Mouse (Mus musculus) myocyte (in vitro differentiated cells): ENCODE measurements around the gene Zranb1.

Source experiments
- CEBPB ChIP-seq: IDR thresholded peaks from 2 replicates; pipeline ENCODE4 v1.6.1; 2011; ENCODE audit warnings: mild to moderate bottlenecking, moderate library complexity; ENCODE audit not compliant: poor library complexity, insufficient read depth, severe bottlenecking
- E2F4 ChIP-seq: IDR thresholded peaks from one replicate; pipeline ENCODE4 v1.6.1; 2011; ENCODE audit warnings: mild to moderate bottlenecking, control low read depth, moderate library complexity; ENCODE audit not compliant: insufficient read depth
- MAX ChIP-seq: IDR thresholded peaks from one replicate; pipeline ENCODE4 v1.6.1; 2011; ENCODE audit warnings: low read depth, mild to moderate bottlenecking, control low read depth
- MYOD1 ChIP-seq, 3 experiments: IDR thresholded peaks; one replicate each; pipeline ENCODE4 v1.6.1; 2011; ENCODE audit warnings: control low read depth in 2 of 3, low read depth in 2 of 3, mild to moderate bottlenecking in 2 of 3, moderate library complexity in 1 of 3; ENCODE audit not compliant: insufficient read length in 2 of 3, control insufficient read depth in 1 of 3
- MYOG ChIP-seq, 3 experiments: IDR thresholded peaks; one replicate each; pipeline ENCODE4 v1.6.1; 2011; ENCODE audit warnings: control low read depth in 2 of 3, low read depth in 2 of 3, mild to moderate bottlenecking in 2 of 3; ENCODE audit not compliant: insufficient read length in 2 of 3, control insufficient read depth in 1 of 3, insufficient read depth in 1 of 3
- POLR2A ChIP-seq: IDR thresholded peaks from one replicate; pipeline ENCODE4 v1.6.1; 2011; ENCODE audit warnings: low read depth, mild to moderate bottlenecking, control low read depth, moderate library complexity; ENCODE audit not compliant: insufficient read length
- TCF12 ChIP-seq: IDR thresholded peaks from one replicate; pipeline ENCODE4 v1.6.1; 2011; ENCODE audit warnings: mild to moderate bottlenecking, control low read depth; ENCODE audit not compliant: poor library complexity, insufficient read depth, severe bottlenecking
- TCF3 ChIP-seq: IDR thresholded peaks from one replicate; pipeline ENCODE4 v1.6.1; 2011; ENCODE audit warnings: low read depth, control low read depth; ENCODE audit not compliant: insufficient read length
- USF1 ChIP-seq: IDR thresholded peaks from one replicate; pipeline ENCODE4 v1.6.1; 2011; ENCODE audit warnings: low read depth, mild to moderate bottlenecking, control low read depth, moderate library complexity

DNA sequence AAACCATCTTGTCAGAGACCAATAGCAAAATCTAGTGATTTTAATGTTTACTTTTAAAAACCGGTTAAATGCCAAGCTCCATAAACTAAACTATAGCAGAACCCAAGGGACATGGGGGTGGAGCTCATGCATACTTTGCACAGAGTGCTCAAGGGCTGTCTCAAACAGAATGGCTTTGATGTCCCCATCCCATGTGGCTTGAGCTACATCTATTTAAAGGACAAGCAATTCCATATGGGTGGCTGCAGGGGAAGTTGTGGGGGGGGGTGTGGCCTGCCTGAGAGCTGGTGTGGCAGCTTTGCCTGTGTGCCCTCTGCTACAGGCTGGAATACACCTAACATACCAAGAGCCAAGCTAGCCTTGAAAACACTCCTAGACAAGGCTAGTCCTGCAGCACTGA is 93.8 kb downstream of the Zranb1 start:
- no peak for TF ChIP-seq E2F4
- TF ChIP-seq USF1 = no peak
- TF ChIP-seq CEBPB = no peak
- TF ChIP-seq POLR2A = no peak
- TF ChIP-seq MAX = no peak
- no peak for TF ChIP-seq TCF12
- TF ChIP-seq MYOD1 (IDR thresholded peaks at IDR 0.05; ENCODE audit: control insufficient read depth in 1 of 3, insufficient read length in 2 of 3, low read depth in 2 of 3) = no peak
- no peak for TF ChIP-seq MYOG (IDR thresholded peaks at IDR 0.05; ENCODE audit: control insufficient read depth in 1 of 3, insufficient read depth in 1 of 3, insufficient read length in 2 of 3, low read depth in 2 of 3)
- no peak for TF ChIP-seq TCF3
